Mouse (Mus musculus) lung, embryonic 15.5 days (tissue): ENCODE results near the gene Olfr1444. TPM values are rescaled to one million over a fixed set of nuclear protein-coding genes. Genes with fewer than 3 reads are reported as not detected.

Source experiments
- ATAC-seq: fragments of 200-750 bp; cut with Nextera tagmentation; 2 replicates; pipeline ENCODE4 v1.8.0; 2017; ENCODE audit warnings: moderate number of reproducible peaks, borderline replicate concordance; ENCODE audit not compliant: low FRiP score, low TSS enrichment; ENCODE audit errors: extremely low read depth
- H3K27ac ChIP-seq: fragments of 300-500 bp; sonication (generic); 2 replicates; pipeline ENCODE4 v1.5.1; 2015; ENCODE audit warnings: moderate library complexity, mild to moderate bottlenecking, inconsistent platforms
- H3K27me3 ChIP-seq: fragments of 300-500 bp; sonication (generic); 2 replicates; pipeline ENCODE4 v1.6.1; 2015; ENCODE audit warnings: inconsistent platforms
- H3K36me3 ChIP-seq: fragments of 300-500 bp; sonication (generic); 2 replicates; pipeline ENCODE4 v1.6.1; 2015; ENCODE audit warnings: inconsistent platforms
- H3K4me1 ChIP-seq: fragments of 300-500 bp; sonication (generic); 2 replicates; pipeline ENCODE4 v1.6.1; 2015; ENCODE audit warnings: inconsistent platforms
- H3K4me2 ChIP-seq: fragments of 300-500 bp; sonication (generic); 2 replicates; pipeline ENCODE4 v1.6.1; 2015; ENCODE audit warnings: inconsistent platforms, mild to moderate bottlenecking, moderate library complexity
- H3K4me3 ChIP-seq: fragments of 300-500 bp; sonication (generic); 2 replicates; pipeline ENCODE4 v1.5.1; 2015; ENCODE audit warnings: mild to moderate bottlenecking, inconsistent platforms
- H3K9ac ChIP-seq: fragments of 300-500 bp; sonication (generic); 2 replicates; pipeline ENCODE4 v1.6.1; 2015; ENCODE audit warnings: inconsistent platforms
- H3K9me3 ChIP-seq: fragments of 300-500 bp; sonication (generic); 2 replicates; pipeline ENCODE4 v1.6.1; 2016; ENCODE audit warnings: inconsistent platforms
- WGBS: fragments of 180-500 bp; shearing (Covaris S2); methylation state at CpG from one replicate; pipeline ENCODE4 v1.1.7; 2015; 5-methylcytosine and 5-hydroxymethylcytosine counted together
- polyA plus RNA-seq: library from polyadenylated mRNA; unstranded; fragments of >200 nt; fragmentation: Nextera tagmentation; extraction: Ambion mirVana; gene quantifications from 2 replicates; pipeline ENCODE4 v1.2.1, GENCODE M21; 2015

Olfr1444 gene
- polyA plus RNA-seq, result not detected in 2 replicates

DNA sequence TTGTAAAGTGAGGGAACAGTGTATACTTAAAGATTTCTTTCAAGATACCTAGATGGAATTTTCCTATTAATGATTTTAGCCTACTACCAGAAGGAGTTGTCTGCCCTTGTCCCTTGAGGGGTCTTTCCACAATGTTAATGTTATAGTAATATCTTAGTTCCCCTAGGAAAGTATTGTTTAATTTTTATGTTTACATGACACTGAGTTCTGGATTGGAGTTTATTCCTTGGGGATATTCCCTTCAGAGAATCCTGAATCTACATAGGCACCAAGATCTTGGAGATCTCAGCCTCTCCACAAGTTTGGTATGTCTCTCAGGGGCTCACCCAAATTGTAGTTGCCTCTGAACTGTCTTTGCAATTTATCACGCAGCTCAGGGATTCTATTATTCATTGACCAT lies at the start of gene Olfr1444:
Gene Olfr1444, plus strand, starts transcription at position 301 of the 400 bp plus-strand sequence.
- Histone ChIP-seq H3K9ac (no peak within 1 kb of the TSS), H3K27ac (no peak within 1 kb of the TSS), H3K27me3 (no peaks in the 10 kb centered on the region), H3K4me2 (no peak within 1 kb of the TSS), H3K9me3 (no peaks in the 10 kb centered on the region), H3K4me3 (no peak within 1 kb of the TSS), H3K4me1 (no peaks in the 10 kb centered on the region), H3K36me3 (no peaks in the 10 kb centered on the region)
- 51% methylated on average over 1 of the region's 1 CpGs for WGBS
- no peak for ATAC-seq

DNA sequence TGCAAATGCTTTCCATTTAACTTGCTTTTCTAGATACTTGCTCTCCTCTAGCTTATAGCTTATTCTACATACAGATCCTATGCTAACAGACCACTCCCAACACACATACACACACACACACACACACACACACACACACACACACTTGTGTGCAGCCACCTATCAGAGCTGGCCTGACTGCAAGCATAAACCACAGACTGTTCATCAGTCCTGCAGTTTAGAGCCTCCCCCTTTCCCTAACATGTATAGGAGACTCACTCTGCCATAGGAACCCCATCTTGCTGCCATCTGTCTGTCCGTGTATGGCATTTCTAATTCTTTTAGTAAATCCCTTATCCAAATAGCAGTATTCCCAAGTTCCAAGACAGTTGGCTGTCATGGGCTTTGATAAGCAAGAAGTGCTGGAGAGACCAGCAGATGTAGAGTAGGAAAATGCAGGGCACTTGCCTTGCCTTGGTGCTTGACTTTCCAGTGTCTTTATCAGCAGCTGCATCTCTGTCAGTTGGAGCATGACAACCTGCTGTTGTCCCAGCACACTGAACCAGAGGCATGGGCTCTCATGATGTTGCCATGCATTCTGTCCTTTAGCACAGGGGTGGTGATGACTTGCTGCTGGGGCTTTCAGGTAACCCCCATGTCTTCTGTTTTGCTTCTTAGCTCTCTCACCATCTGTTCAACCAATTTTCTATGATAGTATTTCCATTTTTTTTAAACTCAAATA lies 44.3 kb upstream of the Olfr1444 start:
- Histone ChIP-seq H3K4me2 (no peak overlapping the region), H3K9me3 (no peaks in the 10 kb centered on the region), H3K4me1 (no peaks in the 10 kb centered on the region), H3K27me3 (no peaks in the 10 kb centered on the region), H3K4me3 (no peak overlapping the region), H3K27ac (no peak overlapping the region), H3K9ac (no peak overlapping the region), H3K36me3 (no peaks in the 10 kb centered on the region)
- ATAC-seq, result no peak
- WGBS, result 63% methylated on average over 1 of the region's 1 CpGs

DNA sequence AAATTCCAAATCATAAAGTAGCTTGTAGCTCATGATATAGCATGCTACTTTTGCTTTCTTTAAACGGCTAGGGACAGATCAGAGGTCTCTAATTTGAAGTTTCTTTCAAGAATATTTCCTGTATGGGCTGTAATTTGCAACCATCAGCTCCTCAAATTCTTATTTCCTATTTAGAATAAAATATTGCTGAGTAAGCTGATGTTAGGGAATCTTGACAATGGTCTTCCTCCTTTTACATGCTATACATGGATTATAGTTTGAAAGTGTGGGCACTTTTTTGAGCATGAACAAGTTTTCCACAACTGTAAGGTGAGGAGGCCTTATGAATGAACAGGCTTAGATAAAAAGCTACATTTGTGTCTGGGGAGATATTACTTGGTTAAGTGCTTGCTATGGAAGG lies 43.2 kb upstream of the Olfr1444 start:
- Histone ChIP-seq H3K9ac (no peak overlapping the region), H3K4me3 (no peak overlapping the region), H3K27ac (no peak overlapping the region), H3K9me3 (no peaks in the 10 kb centered on the region), H3K4me2 (no peak overlapping the region), H3K36me3 (no peaks in the 10 kb centered on the region), H3K27me3 (no peaks in the 10 kb centered on the region), H3K4me1 (no peaks in the 10 kb centered on the region)
- no peak for ATAC-seq
- 73% methylated on average over 1 of the region's 1 CpGs for WGBS

DNA sequence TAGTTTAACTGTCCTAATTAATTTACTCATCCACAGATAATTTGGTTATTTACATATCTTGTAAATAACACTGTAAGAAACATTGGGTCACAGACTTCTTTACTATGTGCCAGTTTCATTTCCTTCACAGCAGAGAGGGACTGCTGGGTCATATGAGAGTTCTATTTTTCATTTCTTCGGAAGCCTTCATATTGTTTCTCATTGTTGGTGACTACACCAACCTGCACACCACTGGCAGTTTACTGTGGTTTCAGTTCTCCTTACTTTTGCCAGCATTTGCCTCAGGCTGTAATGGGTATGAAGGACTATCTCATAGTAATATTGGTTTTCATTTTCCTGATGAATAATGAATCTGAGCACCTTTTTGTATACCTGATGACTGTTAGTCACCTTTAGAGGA lies 38.6 kb upstream of the Olfr1444 start:
- H3K4me1 ChIP-seq, result no peaks in the 10 kb centered on the region
- H3K36me3 ChIP-seq, result no peaks in the 10 kb centered on the region
- H3K9me3 ChIP-seq, result no peaks in the 10 kb centered on the region
- no peak overlapping the region for H3K4me3 ChIP-seq
- H3K27me3 ChIP-seq, result no peaks in the 10 kb centered on the region
- 74% methylated on average over 1 of the region's 1 CpGs for WGBS
- no peak overlapping the region for H3K4me2 ChIP-seq
- no peak for ATAC-seq
- H3K27ac ChIP-seq, result no peak overlapping the region
- no peak overlapping the region for H3K9ac ChIP-seq

DNA sequence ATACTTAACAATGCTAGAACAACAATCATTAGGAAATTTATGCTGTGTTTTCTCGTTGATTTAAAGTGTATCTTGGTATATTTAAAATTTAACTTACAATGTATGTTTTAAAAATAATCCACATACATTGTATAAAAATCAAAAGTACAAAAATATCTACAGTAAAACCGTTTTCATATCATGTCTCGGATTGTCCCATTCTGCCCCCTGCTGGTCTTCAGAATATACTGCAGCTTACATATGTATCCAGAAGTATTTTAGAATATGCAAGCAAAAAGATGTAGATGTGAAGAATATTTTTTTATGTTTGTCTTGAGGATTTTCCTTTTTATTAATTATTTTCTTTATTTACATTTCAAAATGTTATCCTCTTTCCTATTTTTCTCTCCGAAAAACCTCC lies 36.7 kb upstream of the Olfr1444 start:
- WGBS, result 15% methylated on average over 4 of the region's 4 CpGs
- Histone ChIP-seq H3K27ac (no peak overlapping the region), H3K9me3 (no peaks in the 10 kb centered on the region), H3K4me2 (no peak overlapping the region), H3K4me3 (no peak overlapping the region), H3K4me1 (no peaks in the 10 kb centered on the region), H3K36me3 (no peaks in the 10 kb centered on the region), H3K9ac (no peak overlapping the region), H3K27me3 (no peaks in the 10 kb centered on the region)
- ATAC-seq, result no peak

DNA sequence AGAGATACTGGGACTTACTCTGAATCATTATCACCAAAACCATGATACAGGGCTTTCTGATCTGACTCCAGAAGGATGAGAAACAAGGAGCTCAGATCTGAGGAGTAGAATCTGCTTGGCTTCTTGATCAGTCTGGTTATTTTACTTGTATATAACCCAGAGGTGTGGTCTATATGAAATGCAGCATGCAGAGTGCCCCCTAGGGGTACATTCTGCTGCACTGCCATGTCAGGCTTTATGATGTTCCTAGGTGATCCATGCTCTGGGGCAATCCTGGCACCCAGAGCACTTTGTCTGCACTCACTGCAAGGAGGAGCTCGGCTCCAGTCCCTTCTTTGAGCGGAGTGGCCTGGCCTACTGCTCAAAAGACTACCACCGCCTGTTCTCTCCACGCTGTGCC lies 32.5 kb upstream of the Olfr1444 start:
- no peak for ATAC-seq
- no peak overlapping the region for H3K27ac ChIP-seq
- no peak overlapping the region for H3K4me2 ChIP-seq
- H3K9ac ChIP-seq, result no peak overlapping the region
- H3K36me3 ChIP-seq, result no peaks in the 10 kb centered on the region
- no peak overlapping the region for H3K4me3 ChIP-seq
- WGBS, result 73% methylated on average over 4 of the region's 4 CpGs
- no peaks in the 10 kb centered on the region for H3K4me1 ChIP-seq
- no peaks in the 10 kb centered on the region for H3K9me3 ChIP-seq
- H3K27me3 ChIP-seq, result no peaks in the 10 kb centered on the region

DNA sequence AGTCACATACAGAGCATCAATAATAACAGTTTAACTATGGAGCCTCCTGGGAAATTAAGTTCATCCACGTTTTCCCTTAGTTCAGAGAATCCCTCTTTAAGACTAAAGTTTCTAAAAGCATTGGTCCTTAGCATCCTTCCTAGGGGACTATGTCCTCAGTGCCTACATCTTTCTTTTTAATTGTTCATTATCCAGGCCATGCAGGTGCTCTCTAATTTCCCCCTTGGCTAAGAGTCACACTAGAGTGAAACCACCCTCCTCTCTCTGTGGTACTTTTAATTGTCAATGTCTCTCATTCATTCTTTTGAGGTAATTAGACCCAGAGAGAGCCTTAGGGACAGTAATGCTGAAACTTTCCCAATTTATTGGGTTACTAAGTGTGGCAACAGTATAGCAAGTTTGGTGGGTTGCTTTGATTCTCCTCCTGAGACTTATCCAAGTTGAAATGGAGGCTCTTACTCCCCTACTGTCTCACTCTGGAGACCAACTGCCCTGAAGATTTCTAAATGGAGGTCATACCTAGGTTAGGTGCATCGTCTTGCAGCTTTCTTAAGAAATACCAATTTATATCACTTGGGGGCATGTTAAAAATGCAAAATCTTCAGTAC lies 26.2 kb upstream of the Olfr1444 start:
- 62% methylated on average over 2 of the region's 2 CpGs for WGBS
- H3K4me1 ChIP-seq, result no peaks in the 10 kb centered on the region
- H3K36me3 ChIP-seq, result no peaks in the 10 kb centered on the region
- ATAC-seq, result no peak
- no peak overlapping the region for H3K4me3 ChIP-seq
- H3K9me3 ChIP-seq, result no peaks in the 10 kb centered on the region
- H3K4me2 ChIP-seq, result no peak overlapping the region
- no peaks in the 10 kb centered on the region for H3K27me3 ChIP-seq
- no peak overlapping the region for H3K27ac ChIP-seq
- no peak overlapping the region for H3K9ac ChIP-seq

DNA sequence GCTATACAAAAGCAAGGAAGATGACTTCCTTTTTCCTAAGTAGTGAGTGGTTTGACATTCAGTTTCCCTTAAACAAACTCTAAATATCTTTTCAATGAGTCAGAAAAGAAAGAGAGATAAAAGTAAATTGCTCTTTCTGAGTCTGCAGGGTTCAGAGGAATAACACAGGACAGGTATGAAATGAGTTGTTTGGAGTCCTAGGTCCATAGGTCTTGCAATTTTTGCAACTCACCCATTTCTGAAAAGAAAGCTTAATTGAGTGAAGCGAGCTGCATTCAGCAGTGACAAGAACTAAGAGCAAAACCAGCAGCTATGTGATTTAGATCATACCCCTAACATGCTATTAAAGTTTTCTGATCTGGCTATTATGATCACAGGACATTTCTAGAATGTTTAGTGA lies 25.5 kb upstream of the Olfr1444 start:
- Histone ChIP-seq H3K27me3 (no peaks in the 10 kb centered on the region), H3K4me1 (no peaks in the 10 kb centered on the region), H3K4me2 (no peak overlapping the region), H3K36me3 (no peaks in the 10 kb centered on the region), H3K9ac (no peak overlapping the region), H3K4me3 (no peak overlapping the region), H3K27ac (no peak overlapping the region), H3K9me3 (no peaks in the 10 kb centered on the region)
- no peak for ATAC-seq
- WGBS, result 68% methylated on average over 1 of the region's 1 CpGs

DNA sequence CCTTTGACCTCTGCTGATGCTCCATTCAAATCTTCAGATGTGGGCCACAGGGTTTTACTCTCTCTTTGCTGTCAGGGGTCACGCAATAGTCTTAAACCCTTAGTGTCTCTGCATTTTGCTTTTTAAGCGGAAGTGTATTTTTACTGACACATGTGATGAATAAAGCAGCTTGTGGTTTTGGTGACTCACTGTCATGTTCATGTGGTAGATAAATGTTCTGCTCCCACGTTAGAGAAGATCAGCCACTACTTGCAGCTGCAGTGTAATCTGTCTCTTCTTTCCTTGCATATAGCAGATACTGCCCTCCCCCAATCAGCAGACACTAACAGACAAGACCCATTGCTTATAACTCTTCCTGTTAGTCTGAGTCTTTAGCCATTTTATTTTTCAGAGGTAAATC lies 23.5 kb upstream of the Olfr1444 start:
- WGBS, result 69% methylated on average over 3 of the region's 3 CpGs
- Histone ChIP-seq H3K27ac (no peak overlapping the region), H3K36me3 (no peaks in the 10 kb centered on the region), H3K27me3 (no peaks in the 10 kb centered on the region), H3K4me3 (no peak overlapping the region), H3K9ac (no peak overlapping the region), H3K4me1 (no peaks in the 10 kb centered on the region), H3K4me2 (no peak overlapping the region), H3K9me3 (no peaks in the 10 kb centered on the region)
- peak; percentile 35; the same call in 1 of the 2 replicates for ATAC-seq

DNA sequence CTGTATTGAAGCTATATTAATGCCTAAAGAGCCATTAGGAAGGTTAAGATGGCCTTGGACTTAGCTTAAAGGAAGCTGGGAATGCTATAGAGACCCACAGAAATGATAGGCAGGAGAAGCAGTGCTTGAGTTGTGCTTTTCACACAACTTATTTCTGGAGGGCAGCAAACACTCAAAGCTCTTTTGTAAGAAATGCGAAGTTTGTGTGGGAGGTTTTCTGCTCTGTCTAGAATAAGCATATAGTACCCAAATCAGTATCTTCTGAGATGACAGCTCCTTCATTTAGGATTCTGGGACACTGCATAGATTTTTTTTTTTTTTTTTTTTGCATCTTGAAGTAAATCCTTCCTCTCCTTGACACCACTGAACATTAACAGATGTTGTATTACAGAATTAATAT lies 18.6 kb upstream of the Olfr1444 start:
- Histone ChIP-seq H3K4me2 (no peak overlapping the region), H3K27ac (no peak overlapping the region)
- no peak for ATAC-seq

DNA sequence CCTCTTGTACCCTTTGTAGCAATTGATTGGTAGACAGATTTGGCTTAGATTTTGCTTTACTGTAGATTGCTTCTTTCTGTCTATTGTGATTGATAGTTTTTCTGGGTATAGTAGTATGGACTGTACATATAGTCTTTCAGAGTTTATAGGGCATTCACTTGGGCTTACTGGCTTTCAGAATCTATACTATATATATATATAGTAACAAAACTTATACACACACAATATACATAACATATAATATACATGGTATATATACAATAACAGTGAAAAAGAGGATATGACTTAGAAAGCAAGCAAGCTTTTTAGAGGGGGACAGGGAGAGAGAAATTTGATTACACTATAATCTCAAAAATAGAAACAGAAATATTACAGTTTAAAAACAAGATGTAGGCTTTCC lies 10.7 kb upstream of the Olfr1444 start, which contains the start of gene Gm5244:
Gene Gm5244, plus strand, starts transcription at position 301 of the 400 bp plus-strand sequence.
- Histone ChIP-seq H3K9ac (no peak within 1 kb of the TSS), H3K36me3 (no peaks in the 10 kb centered on the region), H3K4me2 (no peak within 1 kb of the TSS), H3K9me3 (no peaks in the 10 kb centered on the region), H3K27ac (no peak within 1 kb of the TSS), H3K4me3 (no peak within 1 kb of the TSS), H3K27me3 (no peaks in the 10 kb centered on the region), H3K4me1 (no peaks in the 10 kb centered on the region)
- no peak for ATAC-seq

More for the DNA sequence above, 18.6 kb upstream of the Olfr1444 start:
- Histone ChIP-seq H3K36me3 (no peaks in the 10 kb centered on the region), H3K4me1 (no peaks in the 10 kb centered on the region), H3K27me3 (no peaks in the 10 kb centered on the region), H3K4me3 (no peak overlapping the region), H3K9ac (no peak overlapping the region), H3K9me3 (no peaks in the 10 kb centered on the region)
- 89% methylated on average over 1 of the region's 1 CpGs for WGBS

DNA sequence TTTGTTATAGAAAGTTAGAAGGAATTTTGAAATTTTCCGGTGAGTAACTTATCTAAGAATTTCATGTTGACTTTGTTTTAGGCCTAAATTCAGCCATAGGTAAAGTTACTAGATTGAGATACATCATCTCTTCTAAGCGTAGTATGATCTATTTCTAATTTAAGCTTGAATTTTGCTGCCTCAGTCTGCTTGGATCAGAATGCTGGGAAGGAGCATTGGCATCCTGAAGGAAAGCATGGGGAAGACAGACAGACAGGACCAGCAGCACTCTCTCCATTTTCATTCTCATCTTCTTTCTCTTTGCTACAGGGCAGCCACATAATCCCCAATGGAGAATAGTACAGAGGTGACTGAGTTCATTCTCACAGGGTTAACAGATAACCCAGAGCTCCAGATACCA lies 26.5 kb downstream of the Olfr1444 start, which contains the start of gene Olfr1445:
Gene Olfr1445, plus strand, starts transcription at position 301 of the 400 bp plus-strand sequence.
- Histone ChIP-seq H3K36me3 (no peaks in the 10 kb centered on the region), H3K27me3 (no peaks in the 10 kb centered on the region), H3K9ac (no peak within 1 kb of the TSS), H3K4me2 (no peak within 1 kb of the TSS), H3K4me1 (no peaks in the 10 kb centered on the region), H3K9me3 (no peaks in the 10 kb centered on the region), H3K27ac (no peak within 1 kb of the TSS), H3K4me3 (no peak within 1 kb of the TSS)
- no peak for ATAC-seq
- WGBS, result 76% methylated on average over 2 of the region's 2 CpGs
